Mouse (Mus musculus) mouse embryonic stem cell (cell line): ENCODE results near the gene Ndufv2.

Source experiments
- in situ Hi-C, 2 experiments: fragments of 300-500 bp; cut with MboI; formaldehyde crosslinking; loops; 1 replicate in 1 of 2; 3 replicates in 1 of 2; pipeline ENCODE4 v1.14.3; 2019 to 2020; ENCODE audit warnings: low sequenced_read_pairs in 2 of 2, low pct_unique_long_range_greater_than_20kb in 1 of 2, mixed read lengths in 1 of 2; ENCODE audit not compliant: unreplicated experiment in 1 of 2

The Ndufv2 gene

DNA sequence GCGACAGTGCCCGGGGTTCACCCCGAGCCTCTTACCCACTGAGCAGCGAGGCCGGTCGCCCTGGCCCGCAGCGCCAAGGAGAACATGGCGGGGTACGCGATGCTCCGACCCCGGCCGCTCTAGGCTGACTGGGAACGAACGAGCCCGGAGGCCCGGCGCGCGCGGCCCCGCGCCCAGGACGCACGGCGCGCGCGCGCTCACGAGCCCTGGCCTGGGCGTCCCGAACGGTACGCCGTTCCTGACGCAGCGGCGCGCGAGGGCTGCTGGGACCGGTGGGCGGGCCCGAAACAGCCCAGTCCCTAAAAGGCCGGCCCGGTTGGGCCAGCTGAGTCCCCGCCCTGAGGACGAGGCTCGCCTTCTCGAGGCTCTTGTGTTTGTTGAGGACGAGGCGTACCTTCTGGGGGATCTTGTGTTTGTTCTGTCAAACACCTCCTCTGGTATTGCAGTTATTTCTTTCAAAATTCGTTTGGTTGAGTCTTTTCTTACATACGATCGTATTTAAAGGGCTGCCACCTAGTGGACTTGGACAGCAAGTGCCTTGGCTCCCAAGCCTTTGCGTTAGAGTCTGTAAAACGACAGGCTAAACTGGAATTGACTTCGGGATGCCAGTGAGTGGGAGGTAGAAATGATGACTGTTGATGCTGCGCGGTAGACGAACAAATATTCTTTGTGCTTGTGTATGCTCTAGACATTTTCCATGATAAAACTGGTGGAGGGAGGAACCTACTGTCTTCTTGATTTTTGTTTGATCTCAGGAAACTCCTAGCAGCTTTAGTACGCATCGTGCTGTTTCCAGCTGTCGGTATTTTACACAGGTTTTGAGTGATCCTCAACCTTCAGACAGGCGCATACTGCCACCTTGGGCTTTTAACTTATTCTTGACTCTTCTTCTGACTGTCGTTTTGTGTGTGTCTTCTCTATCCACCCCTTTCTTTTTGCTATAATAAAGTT, at the start of gene Ndufv2:
Gene Ndufv2 (minus strand): TSS at position 180 of the 951 bp plus-strand sequence.
- in situ Hi-C loops = no loop called here

GRCm38 (mm10) chr17:66131212-66131611, 29.9 kb upstream of the Ndufv2 start:
- in situ Hi-C loops = no loop called here

- in situ Hi-C loops = no loop called here
Measured at GRCm38 (mm10) chr17:66130371-66130770, 29.0 kb upstream of the Ndufv2 start.

- in situ Hi-C loops = no loop called here
Measured at GRCm38 (mm10) chr17:66125211-66125610, 23.9 kb upstream of the Ndufv2 start.

DNA sequence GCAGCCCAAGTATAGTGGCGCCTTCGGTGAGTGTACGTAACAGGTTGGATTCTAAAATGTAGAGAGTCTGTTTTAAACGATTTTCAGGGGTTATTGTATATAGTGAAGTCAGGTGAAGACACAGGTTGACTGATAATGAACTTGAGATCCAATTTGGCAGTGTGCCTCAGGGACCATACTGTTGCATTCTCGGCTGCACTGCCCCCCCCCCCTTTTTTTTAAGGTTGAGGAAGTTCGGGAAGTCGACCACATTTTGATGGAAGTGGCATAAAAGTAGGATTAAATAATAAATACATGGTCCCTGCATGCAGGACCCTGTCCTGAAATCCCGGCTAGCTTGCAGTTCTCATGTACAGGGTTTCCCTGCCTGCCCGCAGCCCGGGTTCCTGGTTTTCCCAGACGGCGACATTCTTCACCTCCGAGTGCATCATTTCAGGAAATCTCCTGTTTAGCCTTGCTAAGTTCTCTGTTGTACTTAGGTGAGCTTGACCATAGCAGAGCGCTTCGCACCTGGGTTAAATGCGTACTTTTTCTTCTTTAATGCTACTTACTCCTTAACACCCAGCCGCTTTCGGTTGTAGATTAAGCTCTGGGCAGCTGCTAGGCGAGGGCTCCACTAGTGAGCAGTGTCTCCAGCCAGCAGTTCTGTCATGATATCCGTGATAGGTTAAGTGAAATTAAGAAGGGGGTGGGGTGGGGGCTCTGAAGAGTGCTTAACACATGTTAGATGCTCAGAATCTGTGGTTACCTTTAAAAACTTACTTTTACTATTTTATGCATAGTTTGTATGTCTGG, 22.7 kb upstream of the Ndufv2 start:
- in situ Hi-C loops = no loop called here

DNA sequence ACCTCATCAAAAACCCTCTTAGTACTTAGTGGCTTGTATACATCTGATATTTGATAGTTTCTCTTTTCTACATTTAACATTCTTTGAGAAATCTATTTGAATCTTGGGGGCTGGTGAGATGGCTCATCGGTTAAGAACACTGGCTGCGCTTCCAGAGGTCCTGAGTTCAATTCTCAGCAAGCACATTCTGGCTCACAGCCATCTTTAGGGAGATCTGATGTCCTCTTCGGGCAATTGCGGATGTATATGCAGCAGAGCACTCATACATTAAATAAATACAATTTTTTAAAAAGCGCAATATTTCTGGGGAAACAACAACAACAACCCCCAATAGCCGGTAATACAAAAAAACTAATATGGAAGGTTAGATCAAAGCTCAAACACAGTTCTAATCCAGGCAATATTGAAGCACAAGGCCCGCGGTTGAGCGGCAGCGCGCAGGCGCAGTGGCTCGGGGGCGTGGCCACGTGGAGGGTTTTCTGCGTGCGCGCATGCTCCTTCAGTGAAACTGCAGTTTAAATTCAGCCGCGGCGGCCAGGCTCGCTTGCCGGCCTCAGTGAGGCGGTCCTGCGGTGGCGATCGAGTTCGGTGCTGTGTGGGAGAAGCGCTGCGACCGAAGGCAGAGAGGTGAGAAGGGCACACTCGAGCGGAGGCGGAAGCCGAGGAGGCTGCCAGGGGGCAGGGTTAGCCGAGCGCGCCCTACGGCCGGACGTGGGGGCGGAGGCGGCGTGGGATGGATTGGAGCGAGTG, 21.9 kb upstream of the Ndufv2 start, which contains the start of gene Ddx11:
Gene Ddx11 (plus strand): TSS at position 455 of the 750 bp plus-strand sequence.
- in situ Hi-C loops = no loop called here

- in situ Hi-C loops = no loop called here
Measured at GRCm38 (mm10) chr17:66120701-66121100, 19.3 kb upstream of the Ndufv2 start.

DNA sequence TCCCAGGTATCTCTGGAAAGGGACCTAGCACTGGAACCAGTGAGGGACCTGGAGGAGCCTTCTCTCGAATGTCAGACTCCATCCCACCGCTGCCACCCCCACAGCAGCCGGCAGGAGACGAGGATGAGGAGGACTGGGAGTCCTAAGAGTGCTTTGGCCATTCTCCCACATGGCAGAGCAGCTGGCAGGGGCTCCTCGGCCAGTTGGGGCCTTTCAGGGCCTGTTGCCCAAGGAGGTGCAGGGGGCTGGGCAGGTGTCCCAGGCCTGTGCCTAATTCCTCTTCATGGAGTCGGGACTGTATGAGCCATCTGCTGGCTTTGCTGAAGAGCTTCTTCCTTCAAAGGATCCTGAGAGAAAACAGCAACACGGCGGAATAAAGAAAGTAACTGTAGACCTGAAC, 17.6 kb upstream of the Ndufv2 start:
- in situ Hi-C loops = no loop called here

- in situ Hi-C loops = no loop called here
Measured at GRCm38 (mm10) chr17:66112166-66112565, 10.8 kb upstream of the Ndufv2 start.

DNA sequence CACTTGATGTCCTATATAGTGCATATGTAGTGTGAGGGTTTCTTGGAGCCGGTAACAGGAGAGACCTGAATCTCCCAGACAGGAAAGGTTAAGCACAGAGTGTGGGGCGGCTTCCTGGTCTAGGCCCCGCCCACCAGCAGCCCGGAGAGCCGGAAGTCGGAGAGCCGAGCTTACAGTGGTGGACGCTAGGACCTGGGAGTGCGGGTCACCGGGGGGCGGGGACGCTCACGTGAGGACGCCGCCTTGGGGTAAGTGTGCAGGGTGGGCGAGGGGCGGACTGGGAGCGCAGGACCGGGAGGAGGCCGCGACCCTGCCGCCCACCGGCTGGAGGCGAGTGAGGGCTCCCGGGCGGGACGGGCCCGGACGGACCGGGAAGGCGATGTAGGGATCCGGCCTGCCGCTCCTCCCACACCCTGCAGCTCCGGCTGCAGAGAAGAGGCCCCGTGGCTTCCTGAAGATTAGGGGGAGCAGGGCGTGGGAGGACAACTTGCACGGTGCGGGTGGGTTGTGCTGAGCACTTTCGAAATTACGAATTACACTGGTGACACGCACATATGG, 10.1 kb upstream of the Ndufv2 start, which contains the start of gene Washc1:
Gene Washc1 (plus strand): TSS at position 144 of the 558 bp plus-strand sequence.
- in situ Hi-C loops = no loop called here

- in situ Hi-C loops = no loop called here
Measured at GRCm38 (mm10) chr17:66110746-66111145, 9.4 kb upstream of the Ndufv2 start.

DNA sequence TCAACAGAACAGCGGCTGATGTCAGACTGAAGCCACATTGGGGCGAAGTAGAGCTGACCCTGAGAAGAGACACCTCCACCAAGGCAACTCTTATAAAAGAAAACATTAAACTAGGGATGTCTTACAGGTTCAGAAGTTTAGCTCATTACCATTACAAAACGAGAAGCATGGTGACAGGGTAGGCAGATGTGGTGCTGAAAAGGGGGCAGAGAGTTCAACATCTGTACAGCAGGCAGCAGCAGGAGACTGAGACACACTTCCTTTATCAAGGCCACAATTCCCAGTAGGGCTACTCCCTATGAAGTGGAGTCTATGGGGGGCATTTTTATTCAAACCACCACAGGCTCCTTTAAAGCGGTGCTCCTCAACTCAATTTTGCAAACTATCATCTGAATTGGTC, 6.8 kb upstream of the Ndufv2 start:
- in situ Hi-C loops = no loop called here

- in situ Hi-C loops = no loop called here
Measured at GRCm38 (mm10) chr17:66107466-66107865, 6.1 kb upstream of the Ndufv2 start.

DNA sequence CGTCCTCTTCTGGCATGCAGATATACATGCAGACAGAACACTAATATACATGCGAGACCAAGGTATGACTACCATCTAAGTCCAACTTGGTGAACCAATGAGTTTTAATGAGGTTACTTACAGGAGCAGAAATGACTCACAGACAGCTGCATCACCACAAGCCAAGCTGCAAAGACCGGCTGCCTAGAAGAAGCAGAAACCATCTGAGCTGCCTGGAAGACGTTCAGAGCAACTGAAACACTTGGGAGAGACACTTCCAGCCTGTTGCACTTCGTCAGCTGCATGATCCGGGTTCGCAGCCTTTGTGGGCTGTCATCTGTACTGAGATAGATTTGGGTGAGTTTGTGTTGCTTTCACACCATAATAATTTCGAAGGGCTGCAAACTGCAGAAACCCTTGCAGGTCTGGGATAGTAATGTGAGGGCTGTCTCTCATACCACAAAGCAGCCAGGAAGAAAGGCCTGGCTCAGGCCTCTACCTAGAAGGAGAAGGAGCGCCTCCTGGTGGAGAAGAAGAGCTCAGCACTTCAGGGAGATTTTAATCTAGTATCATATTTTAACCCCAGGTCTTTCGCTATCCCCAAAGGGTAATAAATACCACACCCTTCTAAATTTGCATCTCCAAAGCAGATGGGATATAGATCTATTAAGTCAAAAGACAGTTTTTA, 5.4 kb upstream of the Ndufv2 start:
- in situ Hi-C loops = no loop called here

DNA sequence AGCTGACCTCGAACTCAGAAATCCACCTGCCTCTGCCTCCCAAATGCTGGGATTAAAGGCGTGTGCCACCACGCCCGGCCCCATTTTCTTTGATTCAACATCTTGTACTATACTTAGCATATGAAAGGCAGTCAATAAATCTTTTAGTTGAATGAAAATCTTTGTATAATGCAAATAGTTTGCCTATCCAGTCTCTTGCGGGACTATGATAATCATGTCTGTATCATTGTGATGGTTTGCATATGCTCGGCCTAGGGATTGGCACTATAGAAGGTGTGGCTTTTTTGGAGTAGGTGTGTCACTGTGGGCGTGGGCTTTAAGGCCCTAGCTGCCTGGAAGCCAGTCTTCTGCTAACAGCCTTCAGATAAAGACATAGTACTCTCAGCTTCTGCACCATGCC, 2.7 kb upstream of the Ndufv2 start:
- in situ Hi-C loops = no loop called here

DNA sequence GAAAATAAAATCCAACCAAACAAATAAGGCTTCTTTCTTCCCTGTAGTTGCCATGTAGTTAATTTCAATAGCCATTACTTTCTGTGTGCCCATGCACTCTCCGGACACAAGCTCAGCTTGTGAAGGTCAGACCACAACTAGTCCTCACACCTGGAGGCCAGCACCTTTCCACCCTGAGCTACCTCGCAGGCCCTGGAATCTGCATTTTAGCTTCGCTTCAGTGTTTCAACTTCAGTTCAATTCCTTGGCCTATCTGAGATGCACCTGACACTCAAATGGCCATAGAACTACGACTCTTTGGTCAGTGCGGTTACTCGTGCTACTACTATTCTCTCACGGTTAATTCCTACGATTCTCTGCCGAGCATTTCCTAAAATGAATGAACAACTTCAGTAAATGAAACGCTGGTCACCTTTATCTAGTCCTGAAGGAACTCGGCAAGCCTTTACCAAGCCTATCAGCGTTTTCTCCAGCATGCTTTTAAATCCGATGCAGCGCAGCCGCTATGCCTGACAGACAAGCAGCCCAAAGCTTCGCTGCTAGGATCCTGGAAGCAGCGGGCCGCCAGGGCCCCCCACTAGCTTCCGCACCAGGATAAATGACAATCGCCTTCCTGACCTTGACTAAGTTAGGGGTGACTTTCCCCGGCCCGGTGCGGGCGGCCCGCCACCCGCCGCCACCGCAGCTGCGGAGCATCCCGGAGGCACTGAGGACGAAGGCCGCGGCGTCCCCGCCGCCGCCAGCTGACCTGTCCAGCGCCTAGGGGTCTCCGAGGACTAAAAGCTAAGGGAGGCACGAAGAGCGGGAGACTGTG, 586 bp downstream of the Ndufv2 start:
- in situ Hi-C loops = no loop called here

DNA sequence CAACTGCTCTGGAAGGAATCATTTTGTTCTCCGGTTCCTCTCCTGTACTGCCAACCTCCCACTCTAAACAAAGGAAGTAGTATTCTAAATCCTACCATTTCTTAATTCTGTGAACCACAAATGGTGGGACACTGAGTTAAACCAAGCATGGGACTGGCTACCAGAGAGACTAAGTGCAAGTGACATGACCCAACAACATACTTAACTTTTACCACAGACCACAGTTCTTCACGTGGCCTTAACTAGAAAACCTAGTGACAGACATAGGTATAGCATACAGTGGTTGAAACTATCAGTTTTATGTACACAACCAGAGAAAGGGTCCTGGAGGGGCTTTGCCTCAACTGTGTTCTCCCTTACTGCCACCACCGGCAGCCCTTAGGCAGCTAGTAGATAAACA, 8.7 kb downstream of the Ndufv2 start:
- in situ Hi-C loops = no loop called here
